Mouse (Mus musculus) megakaryocyte, embryonic 14.5 days (primary cell): Measurements from ENCODE around the gene Naa16.

ENCODE experiments used
- FLI1 ChIP-seq: IDR thresholded peaks from 2 replicates; pipeline ENCODE4 v1.6.1; 2012; ENCODE audit warnings: low read length, inconsistent platforms, mixed read lengths
- GATA1 ChIP-seq: IDR thresholded peaks from 3 replicates; pipeline ENCODE4 v1.6.1; 2012; ENCODE audit warnings: mixed read lengths, low read length, inconsistent platforms, borderline replicate concordance

GRCm38 (mm10) chr14:79346384-79346783, 44.2 kb downstream of the Naa16 start:
- TF ChIP-seq GATA1, result no peak
- TF ChIP-seq FLI1, result no peak
